Mouse (Mus musculus) C2C12 (cell line): ENCODE data around the gene Nox3. TPM values are rescaled to one million over a fixed set of nuclear protein-coding genes. Genes with fewer than 3 reads are reported as not detected.

Experiments used
- H3K27me3 ChIP-seq: one replicate; pipeline ENCODE4 v1.6.1; 2011; ENCODE audit not compliant: control insufficient read depth, insufficient read depth, insufficient read length
- H3K36me3 ChIP-seq: one replicate; pipeline ENCODE4 v1.6.1; 2011; ENCODE audit not compliant: control insufficient read depth, insufficient read depth
- H3K4me3 ChIP-seq: one replicate; pipeline ENCODE4 v1.5.1; 2011; ENCODE audit warnings: mild to moderate bottlenecking, control low read depth; ENCODE audit not compliant: poor library complexity, insufficient read depth, severe bottlenecking
- H3K79me2 ChIP-seq: one replicate; pipeline ENCODE4 v1.6.1; 2011; ENCODE audit not compliant: control insufficient read depth, insufficient read depth
- H3K79me3 ChIP-seq: one replicate; pipeline ENCODE4 v1.6.1; 2011; ENCODE audit warnings: low read depth, control low read depth
- H3ac ChIP-seq: one replicate; pipeline ENCODE3; 2011; ENCODE audit warnings: low read depth; ENCODE audit not compliant: control insufficient read depth, insufficient read length
- CEBPB ChIP-seq: IDR thresholded peaks from one replicate; pipeline ENCODE4 v1.6.1; 2011; ENCODE audit warnings: low read depth, mild to moderate bottlenecking, control low read depth, moderate library complexity
- CTCF ChIP-seq: IDR thresholded peaks from one replicate; pipeline ENCODE4 v1.5.1; 2011; ENCODE audit not compliant: control insufficient read depth, insufficient read depth, insufficient read length
- FOSL1 ChIP-seq: IDR thresholded peaks from one replicate; pipeline ENCODE4 v1.8.0; 2011; ENCODE audit warnings: mild to moderate bottlenecking, low read length; ENCODE audit not compliant: poor library complexity, insufficient read depth, severe bottlenecking
- MAX ChIP-seq: IDR thresholded peaks from one replicate; pipeline ENCODE4 v1.6.1; 2011; ENCODE audit warnings: mild to moderate bottlenecking, control low read depth
- MYOD1 ChIP-seq: IDR thresholded peaks from one replicate; pipeline ENCODE4 v1.6.1; 2011; ENCODE audit warnings: low read depth; ENCODE audit not compliant: control insufficient read depth, insufficient read length
- MYOG ChIP-seq: IDR thresholded peaks from one replicate; pipeline ENCODE4 v1.6.1; 2011; ENCODE audit not compliant: control insufficient read depth, insufficient read length; ENCODE audit errors: extremely low read depth
- USF1 ChIP-seq: IDR thresholded peaks from one replicate; pipeline ENCODE4 v1.6.1; 2011; ENCODE audit warnings: low read depth, mild to moderate bottlenecking, control low read depth, moderate library complexity
- polyA plus RNA-seq: library from polyadenylated mRNA; unstranded; fragments of >200 nt; fragmentation: generic; extraction: Trizol; gene quantifications from one replicate; pipeline ENCODE4 v1.2.1, GENCODE M21; 2012; ENCODE audit warnings: missing spikeins

The Nox3 gene
- polyA plus RNA-seq, 1 experiment = not detected

DNA sequence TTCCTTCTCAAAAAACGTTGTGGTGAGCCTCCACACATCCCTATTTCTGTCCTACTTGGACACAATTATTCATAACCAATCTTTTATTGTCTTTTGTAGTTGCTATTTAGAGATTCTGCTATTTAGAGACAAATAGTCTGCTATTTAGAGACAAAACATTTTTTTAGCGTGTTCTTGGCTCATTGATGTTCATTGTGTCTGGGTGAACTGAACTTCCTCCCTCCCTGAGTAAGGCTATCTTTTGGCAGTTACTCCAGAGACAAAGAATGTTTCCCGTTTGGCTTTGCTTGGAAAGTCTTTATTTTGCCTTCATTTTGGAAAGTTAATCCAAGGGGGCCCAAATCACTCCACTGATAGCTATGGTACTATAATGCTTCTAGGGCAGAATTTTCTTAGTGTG is 63.6 kb downstream of the Nox3 start:
- Histone ChIP-seq H3K27me3 (no peaks in the 10 kb centered on the region), H3K79me2 (no peaks in the 10 kb centered on the region), H3ac (no peak overlapping the region), H3K4me3 (no peak overlapping the region), H3K36me3 (no peaks in the 10 kb centered on the region), H3K79me3 (no peaks in the 10 kb centered on the region)
- TF ChIP-seq CTCF (no peak), MYOD1 (no peak), FOSL1 (no peak), CEBPB (no peak)

DNA sequence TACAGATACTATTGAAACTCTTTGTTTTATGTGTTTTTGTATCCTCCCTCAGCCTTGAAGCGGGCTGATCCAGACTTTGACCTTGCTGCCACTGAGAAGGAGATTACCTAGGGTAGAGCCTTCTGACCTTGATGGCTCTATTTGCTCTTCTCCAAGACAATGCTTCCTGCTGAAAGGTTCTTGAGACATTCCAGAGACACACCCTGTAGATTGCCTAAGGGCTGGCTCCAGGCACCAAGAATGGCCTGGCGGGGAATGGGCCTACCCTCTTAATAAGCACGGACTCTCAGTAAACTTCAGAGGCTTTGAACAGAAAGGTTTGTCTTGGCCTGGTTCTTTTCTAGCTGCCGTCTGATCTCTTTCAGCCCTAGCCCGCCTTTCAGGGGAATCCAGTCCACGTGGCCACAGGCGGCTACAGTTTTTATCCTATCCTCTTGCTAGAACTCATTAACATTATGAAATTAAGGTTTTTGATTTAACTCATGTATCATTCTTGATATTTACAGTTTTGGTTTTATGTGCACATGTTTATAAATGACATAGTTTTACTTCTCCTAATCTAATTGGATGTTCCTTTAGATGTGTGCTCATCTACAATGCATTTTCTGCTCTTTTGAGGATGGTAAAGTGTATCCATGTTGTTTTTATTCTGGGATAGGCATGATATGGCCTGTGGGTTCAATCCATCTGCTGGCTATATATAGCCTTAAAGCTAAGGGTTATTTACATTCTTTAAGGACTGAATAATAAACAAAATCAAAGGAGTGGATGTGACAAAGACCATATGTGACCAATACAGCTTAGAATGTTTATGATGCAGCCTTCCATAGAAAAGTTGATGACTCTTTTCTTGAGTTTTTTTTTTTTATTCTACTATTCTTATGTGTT is 79.5 kb downstream of the Nox3 start:
- Histone ChIP-seq H3K79me3 (no peaks in the 10 kb centered on the region), H3K79me2 (no peaks in the 10 kb centered on the region), H3ac (no peak overlapping the region), H3K4me3 (no peak overlapping the region), H3K27me3 (peaks cover 3% of the 10 kb centered on the region), H3K36me3 (no peaks in the 10 kb centered on the region)
- no peak for TF ChIP-seq MYOD1

DNA sequence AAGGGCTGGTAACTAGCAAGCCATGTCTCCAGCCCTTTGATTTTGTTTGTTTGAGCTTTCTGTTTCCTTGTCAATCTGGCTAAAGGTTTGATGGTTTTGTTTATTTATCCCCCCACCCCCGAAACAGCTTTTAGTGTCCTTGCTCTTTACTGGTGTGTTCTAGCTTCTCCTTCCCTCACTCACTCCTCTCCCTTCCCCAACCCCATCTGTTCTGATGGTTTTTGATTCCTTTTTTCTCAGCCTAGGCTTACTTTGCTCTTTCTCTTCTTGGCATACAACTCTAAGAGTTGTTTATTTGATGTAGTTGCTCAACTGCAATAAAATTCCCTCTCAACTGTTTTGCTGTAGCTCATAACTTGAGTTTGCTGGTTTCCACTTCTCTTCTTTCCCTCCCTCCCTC is 80.5 kb downstream of the Nox3 start:
- TF ChIP-seq FOSL1 (no peak), MAX (no peak), MYOG (no peak), MYOD1 (no peak), CEBPB (no peak), USF1 (no peak)
- no peaks in the 10 kb centered on the region for H3K79me3 ChIP-seq
- H3K36me3 ChIP-seq = no peaks in the 10 kb centered on the region
- H3ac ChIP-seq = no peak overlapping the region
- no peaks in the 10 kb centered on the region for H3K79me2 ChIP-seq
- no peak overlapping the region for H3K4me3 ChIP-seq
- peaks cover 3% of the 10 kb centered on the region for H3K27me3 ChIP-seq

DNA sequence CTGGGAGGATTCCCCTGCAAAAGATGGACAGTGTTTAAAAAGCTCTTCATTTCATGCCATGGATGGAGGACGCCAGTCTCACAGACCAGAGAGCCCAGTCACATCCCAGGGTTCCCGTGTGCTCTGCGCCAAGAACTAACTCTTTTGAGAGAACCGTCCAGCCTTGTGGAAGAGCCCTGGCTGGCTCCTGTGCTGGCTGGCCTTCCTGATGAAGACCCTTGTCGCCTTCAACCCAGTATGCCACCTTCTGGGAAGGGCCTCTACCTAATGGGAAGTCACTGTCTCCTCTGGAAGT is 84.3 kb downstream of the Nox3 start:
- no peaks in the 10 kb centered on the region for H3K36me3 ChIP-seq
- no peak overlapping the region for H3ac ChIP-seq
- TF ChIP-seq MYOD1 = no peak
- TF ChIP-seq MAX = no peak
- no peaks in the 10 kb centered on the region for H3K79me3 ChIP-seq
- peaks cover 3% of the 10 kb centered on the region for H3K27me3 ChIP-seq
- no peak overlapping the region for H3K4me3 ChIP-seq
- H3K79me2 ChIP-seq = no peaks in the 10 kb centered on the region

DNA sequence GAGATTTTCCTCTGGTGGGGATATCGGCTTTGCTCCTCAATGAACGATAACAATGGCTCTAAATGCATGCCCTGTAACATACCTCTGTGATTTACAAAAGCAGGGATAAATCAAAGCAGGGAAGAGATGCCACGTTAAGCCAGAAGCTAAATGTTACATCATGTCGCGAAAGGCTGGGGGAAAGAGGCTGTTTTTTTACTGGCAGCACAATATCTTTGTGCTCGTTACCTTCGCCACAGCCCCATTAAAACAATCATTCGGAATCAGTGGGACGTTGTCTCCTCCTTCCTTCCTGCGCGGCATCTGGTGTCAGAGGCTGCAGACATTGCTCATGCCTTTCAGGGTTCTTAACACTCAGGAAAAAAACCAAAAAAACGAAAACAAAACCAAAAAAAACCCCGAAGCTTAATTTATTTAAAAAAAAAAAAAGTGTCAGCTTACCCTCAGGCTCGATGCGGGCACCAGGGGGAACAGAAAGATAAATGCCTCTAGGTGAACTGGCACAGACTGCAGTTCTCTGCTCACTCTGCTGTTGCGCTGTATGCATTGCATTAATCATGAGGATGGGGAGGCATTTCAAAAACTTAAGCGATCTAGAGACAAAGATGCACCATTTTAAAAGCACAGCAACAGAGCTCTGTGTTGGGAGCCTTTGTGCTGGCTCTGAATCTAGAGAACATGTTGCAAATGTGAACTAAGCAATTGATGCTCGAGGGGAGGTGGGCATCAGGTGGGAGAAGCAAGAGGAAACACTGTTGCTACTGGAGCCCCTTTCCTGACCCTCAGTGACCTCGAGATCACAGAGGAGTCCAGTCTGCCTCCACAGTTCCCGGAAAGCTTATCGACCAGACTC is 84.9 kb downstream of the Nox3 start:
- no peaks in the 10 kb centered on the region for H3K79me2 ChIP-seq
- no peaks in the 10 kb centered on the region for H3K79me3 ChIP-seq
- peaks cover 3% of the 10 kb centered on the region for H3K27me3 ChIP-seq
- no peak overlapping the region for H3K4me3 ChIP-seq
- TF ChIP-seq MYOG (no peak), CEBPB (no peak), CTCF (no peak), USF1 (no peak), MYOD1 (no peak), FOSL1 (no peak), MAX (no peak)
- H3ac ChIP-seq = no peak overlapping the region
- no peaks in the 10 kb centered on the region for H3K36me3 ChIP-seq

DNA sequence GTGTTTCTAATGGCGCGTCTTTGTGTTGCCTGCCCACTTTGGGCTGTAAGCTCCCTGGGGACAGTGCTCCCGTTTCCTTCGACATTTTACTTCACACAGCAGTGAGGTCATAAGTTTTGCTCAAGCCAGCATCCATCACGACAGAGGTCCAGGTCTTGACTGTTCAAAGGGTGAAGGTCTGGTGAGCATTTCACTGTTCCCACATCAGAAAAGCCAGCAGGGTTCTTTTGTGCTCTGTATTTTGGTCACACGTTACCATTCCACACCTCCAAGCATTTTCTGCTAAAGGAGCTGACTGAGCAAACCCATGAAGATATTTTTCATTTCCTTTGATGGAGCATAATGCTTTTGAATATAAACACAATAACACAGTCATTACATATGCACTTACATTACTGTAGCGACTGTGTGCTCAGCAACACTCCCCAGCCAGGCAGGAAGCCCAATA is 85.7 kb downstream of the Nox3 start:
- H3K27me3 ChIP-seq = peaks cover 3% of the 10 kb centered on the region
- H3K36me3 ChIP-seq = no peaks in the 10 kb centered on the region
- H3K4me3 ChIP-seq = no peak overlapping the region
- H3K79me2 ChIP-seq = no peaks in the 10 kb centered on the region
- H3K79me3 ChIP-seq = no peaks in the 10 kb centered on the region
- TF ChIP-seq MAX (no peak), MYOG (no peak), USF1 (no peak), MYOD1 (no peak)
- H3ac ChIP-seq = no peak overlapping the region
